Mouse (Mus musculus): Measurements from ENCODE around the gene Pold2.
A peak's percentile ranks its signal among the peaks of the same experiment; 100 is the strongest.

Gene Pold2

GRCm38 (mm10) chr11:5877921-5878526, at the start of gene Pold2:
Gene Pold2, minus strand, starts transcription at chr11:5878292.
- peak; percentile 100 for DNase-seq

DNA sequence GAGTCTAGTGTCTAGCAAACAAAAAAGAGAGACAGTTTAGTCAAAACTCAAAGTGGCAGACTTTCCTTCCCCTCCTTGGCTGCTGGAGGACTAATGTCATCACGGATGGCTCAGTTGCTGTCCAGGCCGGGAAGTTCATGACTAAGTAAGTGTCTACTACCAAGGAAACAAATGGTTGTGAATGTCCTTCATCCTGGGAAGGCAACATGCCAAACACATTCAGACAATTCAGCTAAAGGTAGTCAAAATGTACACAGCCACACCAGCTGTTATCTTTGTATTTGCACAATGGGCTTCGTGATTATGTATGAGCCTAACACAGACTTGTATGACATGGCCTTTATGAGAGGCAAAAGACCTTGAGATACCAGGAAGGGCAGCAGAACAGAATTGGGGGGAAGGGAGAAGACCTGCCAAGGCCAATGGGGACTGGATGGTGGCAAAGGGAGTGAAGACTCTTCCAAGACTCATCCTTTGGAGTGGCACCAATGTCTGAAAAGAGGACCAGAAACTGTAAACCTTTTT, 48.7 kb upstream of the Pold2 start:
- no peak for DNase-seq

DNA sequence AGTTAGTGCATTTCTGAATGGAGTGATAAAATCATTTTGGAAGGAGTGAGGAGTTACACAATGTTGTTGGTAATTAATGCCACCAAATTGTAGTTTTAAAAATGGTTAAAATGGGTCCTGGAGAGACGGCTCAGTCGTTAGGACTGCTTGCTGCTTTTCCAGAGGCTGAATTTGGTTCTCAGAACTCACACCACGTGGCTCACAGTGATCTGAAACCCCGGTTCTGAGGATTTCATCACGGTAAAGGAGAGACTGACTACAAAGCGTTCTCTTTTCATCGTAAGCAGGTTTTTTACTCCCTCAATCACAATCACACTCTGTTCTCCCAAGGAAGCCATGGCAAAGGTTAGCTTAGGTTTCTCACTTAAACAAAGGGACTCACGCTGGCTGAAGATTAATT, 46.6 kb upstream of the Pold2 start:
- no peak for DNase-seq

DNA sequence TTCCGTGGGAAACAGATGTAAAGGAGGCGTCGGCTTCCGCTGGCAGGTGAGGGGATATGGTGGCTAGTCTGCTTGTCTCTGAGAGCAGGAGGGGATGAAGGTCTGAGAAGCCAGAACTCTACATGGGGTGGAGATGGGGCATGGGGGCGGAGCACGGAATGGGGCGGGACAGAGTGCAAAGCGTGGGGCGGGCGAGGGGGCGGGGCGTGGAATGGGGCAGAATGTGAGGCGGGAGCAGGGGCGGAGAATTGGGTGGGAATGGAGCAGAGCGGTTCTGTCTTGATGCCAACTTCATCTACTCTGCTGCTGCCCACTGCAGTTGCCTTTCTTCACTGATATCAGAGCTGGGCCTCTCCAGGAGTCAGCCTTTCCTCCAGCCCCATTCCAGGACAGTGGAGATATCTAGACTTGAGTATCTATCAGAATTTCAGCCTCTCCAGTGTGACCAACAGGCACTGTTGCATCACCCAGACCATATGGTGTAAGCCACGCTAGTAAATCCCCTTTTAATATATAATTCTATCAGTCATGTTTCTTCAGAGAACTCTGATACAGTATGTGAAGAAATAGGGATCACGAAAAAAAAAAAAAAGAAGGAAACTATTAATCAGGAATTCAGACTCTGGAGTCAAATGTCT, 42.4 kb upstream of the Pold2 start:
- DNase-seq = no peak

DNA sequence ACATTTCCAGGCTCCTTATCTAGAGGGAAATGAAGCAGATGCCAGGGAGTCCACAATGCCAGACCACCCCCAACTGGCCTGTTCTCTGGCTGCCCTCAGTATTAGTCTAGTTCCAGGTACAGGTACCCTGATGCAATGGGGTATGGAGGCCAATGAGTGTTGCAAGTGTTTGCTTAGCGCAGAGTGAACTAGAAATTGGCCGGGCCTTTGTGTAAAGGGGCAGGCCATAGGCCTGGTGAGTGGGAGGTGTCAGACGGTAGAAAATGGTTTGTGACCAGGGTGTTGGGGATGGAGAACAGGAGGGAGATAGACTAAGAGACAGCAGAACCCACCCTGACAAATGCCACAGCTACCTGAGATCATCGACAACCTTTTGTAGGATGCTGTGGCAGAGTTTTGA, 41.5 kb upstream of the Pold2 start:
- no peak for DNase-seq

- no peak for DNase-seq
Measured at GRCm38 (mm10) chr11:5918111-5918510, 40.0 kb upstream of the Pold2 start.

DNA sequence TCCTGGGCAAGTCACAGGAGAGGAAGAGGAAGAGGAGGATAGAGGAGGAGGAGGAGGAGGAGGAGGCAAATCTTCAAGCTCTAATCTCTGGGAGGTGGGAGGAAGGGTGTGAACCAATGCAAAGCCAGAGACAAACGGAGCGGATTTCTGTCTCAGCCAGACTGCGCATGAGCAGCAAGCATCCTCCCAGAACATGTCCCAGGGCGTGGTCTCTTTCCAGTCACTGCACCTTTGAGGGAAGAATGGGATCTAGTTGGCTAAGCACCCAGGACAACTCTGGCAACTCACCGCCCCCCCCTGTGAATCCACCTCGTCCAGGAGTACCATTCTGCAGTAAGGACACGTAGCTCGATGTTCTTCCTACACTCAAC, 38.1 kb upstream of the Pold2 start:
- no peak for DNase-seq

GRCm38 (mm10) chr11:5915429-5916177, 37.5 kb upstream of the Pold2 start:
- DNase-seq = no peak

GRCm38 (mm10) chr11:5914940-5915339, 36.8 kb upstream of the Pold2 start:
- no peak for DNase-seq

DNA sequence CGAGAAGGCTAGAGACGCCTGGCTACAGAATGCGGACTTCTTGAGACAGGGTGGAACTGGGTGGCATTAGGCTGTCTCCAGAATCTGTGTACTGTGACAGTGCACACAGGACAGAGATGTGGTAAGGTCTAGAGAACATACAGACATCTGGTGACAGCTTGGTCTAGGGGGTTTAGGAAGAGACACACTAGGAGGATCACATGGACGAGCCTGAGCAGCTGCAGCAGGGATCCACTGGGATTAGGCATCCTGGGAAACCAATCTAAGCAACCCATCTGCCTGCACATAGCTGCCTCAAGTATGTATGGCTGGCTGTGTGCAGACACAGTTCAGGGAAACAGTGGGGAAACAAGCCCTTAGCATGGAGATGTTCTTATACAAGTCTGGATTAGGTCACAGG, 35.8 kb upstream of the Pold2 start:
- no peak for DNase-seq

GRCm38 (mm10) chr11:5913256-5913655, 35.2 kb upstream of the Pold2 start:
- no peak for DNase-seq

DNA sequence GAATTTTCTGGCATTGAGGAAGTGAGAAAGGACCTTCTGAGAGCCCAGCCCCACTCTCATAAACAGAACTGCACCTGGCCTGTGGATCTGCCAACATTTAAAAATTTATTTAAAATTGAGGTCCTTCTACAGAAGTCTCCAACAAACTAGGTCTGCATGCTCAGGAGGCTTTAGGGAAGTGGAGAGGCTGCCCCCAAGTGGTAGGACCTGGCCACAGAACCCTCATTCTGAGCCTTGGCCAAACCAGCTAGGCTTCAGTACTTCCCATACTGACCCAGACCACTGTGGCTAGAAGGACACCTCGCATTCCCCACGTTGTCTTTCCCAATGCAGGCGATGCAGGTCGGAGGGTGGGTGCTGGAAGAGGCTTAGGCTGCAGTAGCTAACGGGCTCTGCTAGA, 34.5 kb upstream of the Pold2 start:
- DNase-seq = peak; percentile 70

GRCm38 (mm10) chr11:5908642-5909041, 30.6 kb upstream of the Pold2 start:
- no peak for DNase-seq

- no peak for DNase-seq
Measured at GRCm38 (mm10) chr11:5907096-5907495, 29.0 kb upstream of the Pold2 start.

GRCm38 (mm10) chr11:5905778-5906518, 27.9 kb upstream of the Pold2 start:
- no peak for DNase-seq

- DNase-seq = no peak
Measured at GRCm38 (mm10) chr11:5904871-5905270, 26.8 kb upstream of the Pold2 start.

GRCm38 (mm10) chr11:5904357-5904756, 26.3 kb upstream of the Pold2 start:
- DNase-seq = no peak

DNA sequence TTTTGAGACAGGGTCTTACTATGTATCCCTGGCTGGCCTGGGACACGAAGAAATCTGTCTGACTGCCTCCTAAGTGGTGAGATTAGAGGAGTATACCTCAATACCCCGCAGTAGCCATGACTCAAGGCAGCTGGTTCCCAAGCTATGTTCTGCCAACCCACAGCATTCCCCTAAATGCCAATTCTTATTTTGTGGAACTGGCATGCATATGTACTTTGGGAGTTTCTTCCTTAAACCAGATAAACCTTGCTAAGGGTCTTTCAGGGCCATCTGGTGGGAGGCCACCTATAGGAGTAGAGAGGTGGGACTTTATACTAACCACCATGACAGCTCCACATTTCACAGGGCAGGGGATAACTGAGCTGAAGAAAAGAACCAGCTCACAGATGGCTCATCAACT, 25.8 kb upstream of the Pold2 start:
- DNase-seq = no peak

- DNase-seq = no peak
Measured at GRCm38 (mm10) chr11:5902390-5902789, 24.3 kb upstream of the Pold2 start.

DNA sequence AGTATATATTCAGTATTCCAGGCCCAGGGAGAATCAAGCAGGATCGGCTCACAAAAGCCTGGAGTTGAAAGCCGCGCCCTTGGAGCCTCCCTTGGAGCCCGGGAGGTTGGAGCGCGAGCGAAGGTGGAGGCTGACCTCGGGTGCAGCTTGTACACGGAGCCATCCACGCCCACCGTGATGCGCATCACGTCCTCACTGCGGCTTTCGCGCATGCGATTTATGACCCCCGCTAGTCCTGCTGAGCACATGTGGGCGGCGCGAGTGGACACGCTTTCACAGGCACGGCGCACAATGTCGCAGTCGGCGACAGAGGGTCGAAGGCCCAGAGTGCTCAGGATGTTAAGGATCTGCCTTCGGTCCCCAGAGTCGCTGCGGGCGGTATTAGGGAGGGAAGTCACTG, 23.9 kb upstream of the Pold2 start:
- DNase-seq = peak; percentile 90

GRCm38 (mm10) chr11:5901320-5901719, 23.2 kb upstream of the Pold2 start:
- DNase-seq = no peak

DNA sequence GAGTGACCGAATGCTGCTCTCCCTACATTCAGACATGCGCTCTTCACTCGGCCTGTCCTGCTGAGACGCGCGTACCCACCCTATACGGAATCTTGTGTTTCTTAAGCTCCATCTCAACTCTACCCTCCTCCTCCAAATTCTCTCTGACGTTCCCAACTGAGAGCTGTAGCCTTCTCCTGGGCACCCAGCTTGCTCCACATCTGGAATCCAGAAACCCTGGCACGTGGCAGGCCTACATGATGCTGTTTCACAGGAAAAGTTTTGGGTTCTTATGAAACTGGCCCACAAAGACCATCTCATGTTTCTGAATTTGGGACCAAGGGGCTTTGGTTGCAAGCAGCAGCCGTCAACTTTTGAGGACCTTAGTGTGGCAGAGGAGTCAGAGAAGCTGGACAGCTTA, 21.2 kb upstream of the Pold2 start:
- no peak for DNase-seq

DNA sequence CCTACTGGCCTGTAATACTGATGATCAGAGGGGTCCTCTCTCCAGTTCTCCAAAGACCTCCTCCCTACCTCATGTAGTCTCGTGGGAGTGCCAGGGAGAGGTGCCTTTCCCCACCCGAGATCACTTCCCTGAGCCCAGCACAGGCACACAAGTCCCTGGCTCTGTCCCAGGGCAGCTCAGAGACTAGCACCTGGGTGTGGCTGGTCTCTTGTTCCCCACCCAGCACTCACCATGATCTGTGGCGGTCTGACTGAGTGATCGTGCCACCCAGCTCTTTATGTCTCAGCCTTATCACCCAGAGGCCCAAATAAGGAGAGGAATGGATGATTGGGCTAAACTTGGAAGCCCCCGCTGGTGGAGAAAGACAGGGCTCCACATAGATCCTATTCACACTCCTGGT, 20.4 kb upstream of the Pold2 start, which contains the start of gene Myl7:
Gene Myl7, minus strand, starts transcription at position 252 of the 400 bp plus-strand sequence.
- DNase-seq = no peak
